Mouse (Mus musculus) neural tube, embryonic 15.5 days (tissue): ENCODE results near the gene Ercc1. TPM values are rescaled to one million over a fixed set of nuclear protein-coding genes. Genes with fewer than 3 reads are reported as not detected.

Experiments used
- ATAC-seq: fragments of 200-750 bp; cut with Nextera tagmentation; 2 replicates; pipeline ENCODE4 v1.8.0; 2017; ENCODE audit warnings: mild to moderate bottlenecking, moderate TSS enrichment, moderate library complexity; ENCODE audit not compliant: low FRiP score
- H3K27ac ChIP-seq: fragments of 300-500 bp; sonication (generic); replicated peaks from 2 replicates; pipeline ENCODE4 v1.5.1; 2015; ENCODE audit warnings: mild to moderate bottlenecking, inconsistent platforms
- H3K27me3 ChIP-seq: fragments of 300-500 bp; sonication (generic); replicated peaks from 2 replicates; pipeline ENCODE4 v1.6.1; 2015; ENCODE audit warnings: inconsistent platforms
- H3K36me3 ChIP-seq: fragments of 300-500 bp; sonication (generic); 2 replicates; pipeline ENCODE4 v1.6.1; 2015; ENCODE audit warnings: inconsistent platforms
- H3K4me1 ChIP-seq: fragments of 300-500 bp; sonication (generic); 2 replicates; pipeline ENCODE4 v1.6.1; 2015; ENCODE audit warnings: inconsistent platforms
- H3K4me2 ChIP-seq: fragments of 300-500 bp; sonication (generic); 2 replicates; pipeline ENCODE4 v1.6.1; 2015; ENCODE audit warnings: inconsistent platforms, mild to moderate bottlenecking, moderate library complexity
- H3K4me3 ChIP-seq: fragments of 300-500 bp; sonication (generic); replicated peaks from 2 replicates; pipeline ENCODE4 v1.5.1; 2015; ENCODE audit warnings: mild to moderate bottlenecking, inconsistent platforms
- H3K9ac ChIP-seq: fragments of 300-500 bp; sonication (generic); replicated peaks from 2 replicates; pipeline ENCODE4 v1.6.1; 2015; ENCODE audit warnings: mild to moderate bottlenecking, inconsistent platforms
- H3K9me3 ChIP-seq: fragments of 300-500 bp; sonication (generic); replicated peaks from 2 replicates; pipeline ENCODE4 v1.6.1; 2016; ENCODE audit warnings: inconsistent platforms
- WGBS: fragments of 180-500 bp; shearing (Covaris S2); methylation state at CpG from one replicate; pipeline ENCODE4 v1.1.7; 2015; ENCODE audit warnings: mixed read lengths; 5-methylcytosine and 5-hydroxymethylcytosine counted together
- polyA plus RNA-seq: library from polyadenylated mRNA; unstranded; fragments of >200 nt; fragmentation: Nextera tagmentation; extraction: Ambion mirVana; gene quantifications from 2 replicates; pipeline ENCODE4 v1.2.1, GENCODE M21; 2015

The Ercc1 gene
- polyA plus RNA-seq, 1 experiment from 2014 or later: 93.5 TPM

DNA sequence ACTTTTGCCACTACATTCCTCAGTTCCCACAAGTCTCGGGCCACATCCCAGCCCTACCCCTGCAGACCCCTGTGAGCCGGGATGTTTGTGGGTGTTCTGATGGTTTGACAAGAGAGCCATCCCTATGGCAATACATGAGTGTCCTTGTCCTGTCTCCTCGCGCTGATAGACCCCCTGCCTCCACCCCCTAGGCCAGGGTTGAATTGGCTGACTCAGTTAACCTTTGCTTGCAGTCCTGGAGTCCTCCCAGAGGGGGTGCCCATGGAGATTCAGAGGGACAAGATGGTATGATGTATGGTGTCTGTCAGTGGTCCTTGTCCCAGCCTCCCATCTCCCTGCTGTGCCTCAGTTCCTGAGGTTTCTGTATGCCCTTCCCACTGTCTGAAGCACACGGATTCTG lies 30.5 kb upstream of the Ercc1 start:
- H3K4me1 ChIP-seq: peaks cover 12% of the 10 kb centered on the region
- H3K9me3 ChIP-seq: no peaks in the 10 kb centered on the region
- peaks cover 39% of the 10 kb centered on the region for H3K27me3 ChIP-seq
- H3K27ac ChIP-seq: no peak overlapping the region
- H3K4me3 ChIP-seq: no peak overlapping the region
- no peak for ATAC-seq
- no peak overlapping the region for H3K9ac ChIP-seq
- H3K4me2 ChIP-seq: no peak overlapping the region
- 51% methylated on average over 5 of the region's 5 CpGs for WGBS
- H3K36me3 ChIP-seq: no peaks in the 10 kb centered on the region

DNA sequence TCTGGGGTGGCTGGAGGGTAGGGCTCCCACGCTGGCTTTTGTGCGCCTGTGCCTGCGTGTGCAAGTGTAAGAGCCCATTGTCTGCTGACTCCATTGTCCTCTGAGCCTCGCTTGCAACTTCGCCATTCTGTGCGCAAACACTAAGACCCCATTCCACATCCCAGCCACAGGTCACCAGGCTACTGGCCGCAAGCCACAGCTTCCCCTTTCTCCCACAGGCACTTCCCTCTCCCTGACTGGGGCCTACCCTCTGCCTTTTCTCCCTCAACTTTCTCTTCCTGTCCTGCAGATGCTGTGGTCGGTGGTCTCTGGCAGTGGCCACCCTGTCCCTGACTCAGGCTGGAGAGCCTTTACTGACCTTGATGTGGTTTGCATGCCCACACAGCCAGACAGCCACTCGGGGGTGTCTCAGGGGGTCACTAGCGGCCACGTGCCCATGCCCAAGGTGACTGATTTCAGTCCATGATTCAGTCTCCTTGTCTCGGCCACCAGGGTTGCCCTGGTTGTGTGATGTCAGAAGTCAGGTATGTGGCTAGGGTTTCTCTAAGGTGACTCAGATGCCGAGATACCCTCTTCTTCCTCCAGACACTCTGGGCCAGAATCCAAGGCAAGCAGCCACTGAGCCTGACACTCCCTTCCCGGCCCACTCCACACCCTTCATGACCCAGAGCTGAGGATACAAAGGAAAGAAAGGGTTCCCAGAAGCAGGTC lies 28.0 kb upstream of the Ercc1 start:
- Histone ChIP-seq H3K4me3 (no peak overlapping the region), H3K36me3 (no peaks in the 10 kb centered on the region), H3K4me1 (peaks cover 13% of the 10 kb centered on the region), H3K27ac (no peak overlapping the region), H3K9ac (no peak overlapping the region), H3K9me3 (no peaks in the 10 kb centered on the region), H3K27me3 (peaks cover 36% of the 10 kb centered on the region), H3K4me2 (no peak overlapping the region)
- WGBS: 48% methylated on average over 14 of the region's 14 CpGs
- no peak for ATAC-seq

DNA sequence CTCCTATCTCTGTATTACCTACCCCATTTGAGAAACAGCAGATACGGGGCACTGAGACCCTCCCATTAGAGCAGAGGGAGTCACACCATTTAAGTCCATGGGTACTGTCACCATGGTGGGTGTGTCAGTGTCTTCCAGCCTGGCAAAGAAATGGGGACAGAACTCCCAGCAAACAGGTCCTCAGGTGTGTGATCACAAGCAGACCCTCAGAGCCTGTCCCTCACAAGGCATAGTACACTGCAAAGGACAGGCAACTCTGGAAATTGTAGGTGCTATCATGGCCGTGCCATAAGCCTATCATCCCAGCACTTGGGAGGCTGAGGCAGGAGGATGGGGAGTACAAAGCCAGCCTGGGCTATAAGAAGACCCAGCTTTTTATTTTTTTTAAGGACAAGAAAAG lies 26.4 kb upstream of the Ercc1 start:
- H3K4me2 ChIP-seq: no peak overlapping the region
- H3K9ac ChIP-seq: no peak overlapping the region
- peaks cover 13% of the 10 kb centered on the region for H3K4me1 ChIP-seq
- no peaks in the 10 kb centered on the region for H3K36me3 ChIP-seq
- no peak overlapping the region for H3K4me3 ChIP-seq
- no peak overlapping the region for H3K27ac ChIP-seq
- H3K27me3 ChIP-seq: peaks cover 30% of the 10 kb centered on the region
- WGBS: 74% methylated on average over 2 of the region's 2 CpGs
- no peaks in the 10 kb centered on the region for H3K9me3 ChIP-seq
- no peak for ATAC-seq

DNA sequence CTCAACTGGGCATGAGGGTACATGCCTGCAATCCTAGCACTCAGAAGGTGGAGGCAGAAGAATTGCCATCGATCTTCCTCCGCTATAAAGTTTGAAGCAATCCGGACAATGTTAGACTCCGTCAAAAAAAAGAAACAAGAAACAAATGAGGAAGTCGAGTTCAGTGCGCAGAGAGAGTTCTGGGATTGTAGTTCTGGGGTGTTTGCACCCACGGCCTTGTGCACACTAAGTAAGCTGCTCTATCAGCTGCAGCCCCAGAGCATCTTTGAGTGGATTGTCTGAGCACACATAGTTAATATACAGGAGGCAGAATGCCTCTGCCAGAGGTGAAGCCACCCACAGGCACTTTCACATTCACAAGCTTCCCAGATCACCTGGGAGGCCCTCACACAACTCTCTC lies 25.9 kb upstream of the Ercc1 start:
- Histone ChIP-seq H3K9ac (no peak overlapping the region), H3K4me2 (no peak overlapping the region), H3K27me3 (peaks cover 29% of the 10 kb centered on the region), H3K9me3 (no peaks in the 10 kb centered on the region), H3K4me3 (no peak overlapping the region), H3K4me1 (peaks cover 13% of the 10 kb centered on the region), H3K27ac (no peak overlapping the region), H3K36me3 (no peaks in the 10 kb centered on the region)
- no peak for ATAC-seq
- WGBS: 85% methylated on average over 7 of the region's 7 CpGs

DNA sequence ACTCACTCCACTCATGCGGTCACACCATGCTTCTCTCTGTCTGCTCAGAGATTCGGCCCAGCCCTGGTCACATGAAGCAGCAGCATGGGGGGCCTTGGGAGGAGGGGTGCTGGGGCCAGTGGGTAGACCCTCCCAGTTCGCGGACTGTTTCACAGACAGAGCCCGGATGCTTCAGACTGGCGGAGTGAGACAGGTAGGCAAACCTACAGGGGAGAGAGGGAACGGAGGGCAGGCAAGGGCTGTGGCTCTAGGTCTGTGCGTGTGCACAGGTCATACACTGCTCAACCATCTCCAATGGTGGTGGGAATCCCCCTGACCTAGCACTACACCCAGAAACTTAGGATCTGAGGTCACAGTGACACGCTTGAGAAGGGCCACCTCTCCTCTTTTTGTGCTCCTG lies 25.1 kb upstream of the Ercc1 start:
- ATAC-seq: peak; percentile 69
- peaks cover 23% of the 10 kb centered on the region for H3K27me3 ChIP-seq
- peak overlapping the region; percentile 85 for H3K4me2 ChIP-seq
- no peaks in the 10 kb centered on the region for H3K9me3 ChIP-seq
- H3K27ac ChIP-seq: peak overlapping the region; percentile 69
- 21% methylated on average over 9 of the region's 9 CpGs for WGBS
- H3K9ac ChIP-seq: peak overlapping the region; percentile 59
- H3K4me1 ChIP-seq: peaks cover 13% of the 10 kb centered on the region
- peak overlapping the region; percentile 59 for H3K4me3 ChIP-seq
- no peaks in the 10 kb centered on the region for H3K36me3 ChIP-seq

DNA sequence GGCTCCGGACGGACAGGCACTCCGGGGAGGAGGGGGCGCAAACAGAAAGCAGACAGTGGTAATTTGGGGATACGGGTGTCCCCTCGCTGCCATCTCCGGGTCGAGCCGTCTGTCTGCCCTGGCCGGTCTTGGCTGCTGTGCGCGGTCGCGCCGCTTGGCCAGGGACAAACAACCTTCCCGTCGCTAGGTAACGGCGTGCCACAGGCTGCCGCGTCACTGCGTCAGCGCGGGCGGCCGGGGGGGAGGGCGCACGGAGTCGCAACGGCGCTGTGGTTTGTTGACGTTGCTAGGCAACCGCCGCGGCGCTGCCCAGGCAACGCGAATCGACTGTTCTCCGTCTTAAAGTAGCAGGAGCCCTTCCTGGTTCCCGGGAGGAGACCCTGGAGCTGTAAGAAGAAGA lies 24.7 kb upstream of the Ercc1 start:
- Histone ChIP-seq H3K4me1 (peaks cover 13% of the 10 kb centered on the region), H3K27me3 (peaks cover 23% of the 10 kb centered on the region), H3K4me2 (peak overlapping the region; percentile 85), H3K36me3 (no peaks in the 10 kb centered on the region), H3K27ac (peak overlapping the region; percentile 69), H3K4me3 (peak overlapping the region; percentile 59), H3K9me3 (no peaks in the 10 kb centered on the region), H3K9ac (peak overlapping the region; percentile 59)
- under 1% methylated on average over 41 of the region's 41 CpGs for WGBS
- ATAC-seq: peak; percentile 95

DNA sequence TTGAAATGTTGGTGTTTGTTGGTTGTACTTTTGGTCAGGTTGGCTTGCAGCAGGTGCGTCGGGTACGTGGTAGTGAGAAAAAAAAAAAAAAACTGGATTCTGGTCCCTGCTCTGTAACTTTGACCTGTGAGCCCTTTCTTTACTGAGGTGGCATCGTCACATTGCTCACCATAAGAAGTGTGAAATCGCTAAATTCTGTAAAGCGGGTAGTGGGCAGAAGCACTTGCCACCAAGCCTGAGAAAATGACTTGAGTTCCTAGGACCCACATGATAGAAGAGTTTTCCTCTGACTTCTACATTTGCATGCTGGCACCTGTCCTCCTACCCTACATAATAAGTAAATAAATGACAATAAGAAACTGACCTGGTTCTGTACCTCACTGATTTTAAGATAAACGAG lies 23.9 kb upstream of the Ercc1 start:
- H3K27me3 ChIP-seq: peaks cover 23% of the 10 kb centered on the region
- no peaks in the 10 kb centered on the region for H3K36me3 ChIP-seq
- H3K9me3 ChIP-seq: no peaks in the 10 kb centered on the region
- H3K4me1 ChIP-seq: peaks cover 13% of the 10 kb centered on the region
- no peak overlapping the region for H3K9ac ChIP-seq
- WGBS: 40% methylated on average over 7 of the region's 7 CpGs
- peak overlapping the region; percentile 85 for H3K4me2 ChIP-seq
- no peak overlapping the region for H3K27ac ChIP-seq
- H3K4me3 ChIP-seq: peak overlapping the region; percentile 59; the same call in 1 of the 2 replicates
- no peak for ATAC-seq

DNA sequence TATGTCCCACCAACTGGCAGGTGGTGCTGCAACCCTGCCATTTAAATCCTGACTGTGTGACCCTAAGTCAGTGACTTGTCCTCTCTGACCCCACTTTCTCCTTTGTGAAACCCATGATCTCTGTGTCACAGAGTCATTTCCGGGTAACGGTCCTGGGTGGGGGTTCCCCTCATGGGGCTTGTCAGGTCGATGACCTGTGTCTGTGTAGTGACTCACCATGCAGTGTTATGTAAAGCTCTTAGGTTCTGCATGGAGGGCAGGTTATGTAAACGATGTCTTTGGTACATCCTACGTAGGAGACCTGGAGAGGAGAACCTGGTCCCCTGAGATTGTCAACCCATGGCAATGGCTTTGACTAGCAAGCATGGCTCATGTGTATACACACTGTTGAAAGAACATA lies 23.1 kb upstream of the Ercc1 start:
- no peak for ATAC-seq
- Histone ChIP-seq H3K36me3 (no peaks in the 10 kb centered on the region), H3K27ac (no peak overlapping the region), H3K4me3 (no peak overlapping the region), H3K9me3 (no peaks in the 10 kb centered on the region), H3K4me1 (peaks cover 16% of the 10 kb centered on the region), H3K27me3 (peaks cover 23% of the 10 kb centered on the region), H3K9ac (no peak overlapping the region), H3K4me2 (no peak overlapping the region)
- 66% methylated on average over 5 of the region's 5 CpGs for WGBS

DNA sequence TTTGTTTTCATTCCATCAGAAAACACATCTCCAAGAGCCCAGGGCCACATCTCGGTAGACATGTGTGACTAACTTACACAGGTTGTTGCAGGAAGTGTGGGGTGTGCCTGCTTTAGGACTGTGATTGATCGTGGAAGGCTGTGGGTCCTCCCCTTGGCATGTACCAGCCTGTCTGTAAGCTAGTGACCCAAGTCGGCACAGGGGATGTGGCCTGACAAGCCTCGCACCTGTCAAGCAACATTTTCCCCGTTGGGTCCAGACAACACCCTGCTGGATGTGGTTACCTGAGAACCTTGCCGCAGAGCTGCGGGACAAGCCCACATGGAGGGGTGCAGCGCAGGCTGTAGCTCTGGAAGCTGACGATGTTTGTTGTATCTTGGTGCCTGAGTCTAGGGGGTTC lies 22.1 kb upstream of the Ercc1 start:
- H3K4me3 ChIP-seq: no peak overlapping the region
- no peak overlapping the region for H3K9ac ChIP-seq
- no peak overlapping the region for H3K4me2 ChIP-seq
- peaks cover 20% of the 10 kb centered on the region for H3K27me3 ChIP-seq
- ATAC-seq: no peak
- 54% methylated on average over 9 of the region's 9 CpGs for WGBS
- H3K9me3 ChIP-seq: no peaks in the 10 kb centered on the region
- H3K4me1 ChIP-seq: peaks cover 27% of the 10 kb centered on the region
- no peaks in the 10 kb centered on the region for H3K36me3 ChIP-seq
- H3K27ac ChIP-seq: no peak overlapping the region

DNA sequence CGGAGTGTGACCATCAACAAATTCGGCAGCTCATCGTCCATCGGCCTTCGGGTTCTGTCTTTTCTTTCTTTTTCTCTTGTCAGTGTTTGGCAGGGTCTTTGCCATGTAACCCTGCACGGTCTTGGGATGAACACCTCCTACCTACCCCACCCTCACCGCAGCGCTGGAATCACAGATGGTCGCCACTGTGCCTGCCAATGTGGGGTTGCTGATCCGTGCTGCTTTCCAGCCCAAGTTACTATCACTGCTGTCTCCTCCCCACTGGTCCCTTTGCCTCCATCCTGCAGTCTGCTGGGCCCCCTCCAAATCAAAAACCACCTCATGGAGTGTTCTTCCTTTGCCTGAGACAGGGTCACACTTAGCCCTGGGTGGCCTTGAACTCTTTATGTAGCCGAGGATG lies 20.4 kb upstream of the Ercc1 start:
- WGBS: 92% methylated on average over 11 of the region's 11 CpGs
- H3K4me1 ChIP-seq: peaks cover 29% of the 10 kb centered on the region
- ATAC-seq: no peak

DNA sequence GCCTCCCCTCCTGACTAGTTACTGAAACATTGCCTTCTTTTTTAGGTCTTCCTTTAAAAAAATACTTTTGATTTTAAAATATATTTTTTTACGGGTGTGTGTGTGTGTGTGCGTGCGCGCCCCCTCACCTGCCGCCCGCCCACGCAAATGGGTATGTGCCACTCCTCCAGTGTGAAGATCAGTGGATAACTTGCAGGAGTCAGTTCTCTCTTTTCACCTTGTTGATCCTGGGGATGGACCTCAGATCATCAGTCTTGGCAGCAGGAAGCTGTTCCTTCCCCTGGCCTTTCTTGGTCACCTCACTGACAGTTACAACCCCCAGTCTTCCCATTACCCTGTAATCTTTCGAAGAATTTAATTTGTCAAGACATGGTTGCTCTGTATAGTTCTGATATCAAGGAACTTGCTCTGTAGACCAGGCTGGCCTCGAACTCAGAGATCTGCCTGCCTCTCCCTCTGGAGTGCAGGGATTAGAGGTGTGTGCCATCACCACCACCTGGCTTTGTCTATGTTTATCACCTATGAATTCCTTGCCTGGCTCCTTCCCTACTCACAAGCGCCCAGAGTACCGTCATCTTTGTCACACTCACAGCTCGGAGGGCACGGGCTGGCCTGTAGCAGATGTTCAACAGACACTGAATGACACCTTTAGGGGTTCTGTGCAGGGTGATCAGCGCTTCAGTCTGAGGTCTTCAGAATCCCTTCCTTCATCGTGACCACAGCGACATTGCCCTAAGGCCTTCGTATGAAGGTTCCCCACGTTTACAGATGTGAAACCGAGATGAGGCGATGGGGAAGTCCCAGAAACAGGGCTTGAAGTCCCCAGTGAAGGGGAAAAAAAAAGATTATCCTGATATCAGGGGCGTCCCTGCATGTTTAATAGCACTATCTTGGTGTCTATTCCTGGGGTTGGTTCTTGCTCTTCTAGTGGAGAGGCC lies 19.0 kb upstream of the Ercc1 start:
- no peak for ATAC-seq
- peak overlapping the region; percentile 75; the same call in 1 of the 2 replicates for H3K4me2 ChIP-seq
- no peaks in the 10 kb centered on the region for H3K9me3 ChIP-seq
- WGBS: 76% methylated on average over 21 of the region's 21 CpGs
- H3K4me1 ChIP-seq: peaks cover 18% of the 10 kb centered on the region
- no peak overlapping the region for H3K27ac ChIP-seq
- H3K36me3 ChIP-seq: no peaks in the 10 kb centered on the region
- H3K4me3 ChIP-seq: no peak overlapping the region
- H3K27me3 ChIP-seq: peaks cover 10% of the 10 kb centered on the region
- H3K9ac ChIP-seq: no peak overlapping the region

More for the DNA sequence above, 20.4 kb upstream of the Ercc1 start:
- Histone ChIP-seq H3K27me3 (peaks cover 10% of the 10 kb centered on the region), H3K4me3 (no peak overlapping the region), H3K9me3 (no peaks in the 10 kb centered on the region), H3K4me2 (no peak overlapping the region), H3K27ac (no peak overlapping the region), H3K36me3 (no peaks in the 10 kb centered on the region), H3K9ac (no peak overlapping the region)

DNA sequence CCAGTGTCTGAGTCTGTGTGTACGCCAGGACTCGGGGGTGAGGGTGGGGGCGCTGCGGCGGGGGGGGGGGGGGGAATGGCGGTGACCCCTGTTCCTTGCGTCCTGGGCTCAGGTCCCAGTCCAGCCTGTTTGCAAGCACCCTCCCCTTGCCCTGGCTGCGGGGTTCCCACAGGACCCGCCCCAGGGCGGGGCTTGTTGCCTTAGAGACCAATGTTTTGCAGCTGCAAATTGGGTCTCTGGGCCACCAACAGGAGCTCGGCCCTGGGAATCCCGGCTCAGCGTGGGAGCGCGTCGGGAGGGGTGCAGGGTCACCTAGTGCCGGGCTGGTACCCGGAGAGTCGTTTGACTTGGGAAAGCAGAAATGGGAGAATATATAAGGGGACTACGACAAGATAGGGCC lies 18.2 kb upstream of the Ercc1 start:
- Histone ChIP-seq H3K9ac (no peak overlapping the region), H3K9me3 (no peaks in the 10 kb centered on the region), H3K4me3 (peak overlapping the region; percentile 41), H3K4me2 (peak overlapping the region; percentile 75), H3K27me3 (peaks cover 10% of the 10 kb centered on the region), H3K4me1 (peaks cover 16% of the 10 kb centered on the region), H3K27ac (peak overlapping the region; percentile 69), H3K36me3 (no peaks in the 10 kb centered on the region)
- peak; percentile 60; the same call in 1 of the 2 replicates for ATAC-seq
- WGBS: 0% methylated on average over 19 of the region's 20 CpGs
